Mouse (Mus musculus) liver, embryonic 16.5 days (tissue): Measurements from ENCODE around the gene Rps25. TPM values are rescaled to one million over a fixed set of nuclear protein-coding genes. Genes with fewer than 3 reads are reported as not detected.
"Not testable (repeated sequence)": the region's sequence is repeated elsewhere in the genome, so short reads cannot be mapped to it uniquely, and the experiment has no call there.

Experiments used
- ATAC-seq: fragments of 200-750 bp; cut with Nextera tagmentation; 2 replicates; pipeline ENCODE4 v1.8.0; 2017; ENCODE audit warnings: low read depth, mild to moderate bottlenecking, moderate number of reproducible peaks, moderate library complexity
- H3K27ac ChIP-seq: fragments of 300-500 bp; sonication (generic); 2 replicates; pipeline ENCODE4 v1.5.1; 2014; ENCODE audit warnings: mild to moderate bottlenecking, low read length
- H3K27me3 ChIP-seq: fragments of 300-500 bp; sonication (generic); 2 replicates; pipeline ENCODE4 v1.6.1; 2014; ENCODE audit warnings: low read depth, low read length, mixed read lengths; ENCODE audit not compliant: control insufficient read depth, insufficient read depth
- H3K36me3 ChIP-seq: fragments of 300-500 bp; sonication (generic); 2 replicates; pipeline ENCODE4 v1.6.1; 2014; ENCODE audit warnings: mild to moderate bottlenecking; ENCODE audit not compliant: control insufficient read depth, insufficient read depth
- H3K4me1 ChIP-seq: fragments of 300-500 bp; sonication (generic); 2 replicates; pipeline ENCODE4 v1.6.1; 2014; ENCODE audit warnings: low read depth, low read length, mixed read lengths; ENCODE audit not compliant: control insufficient read depth
- H3K4me2 ChIP-seq: fragments of 300-500 bp; sonication (generic); 2 replicates; pipeline ENCODE4 v1.6.1; 2014; ENCODE audit warnings: low read depth, low read length, mixed read lengths
- H3K4me3 ChIP-seq: fragments of 300-500 bp; sonication (generic); 2 replicates; pipeline ENCODE4 v1.5.1; 2014; ENCODE audit warnings: low read depth, mild to moderate bottlenecking, low read length
- H3K9ac ChIP-seq: fragments of 300-500 bp; sonication (generic); 2 replicates; pipeline ENCODE4 v1.6.1; 2014; ENCODE audit warnings: low read depth, low read length
- H3K9me3 ChIP-seq: fragments of 300-500 bp; sonication (generic); replicated peaks from 2 replicates; pipeline ENCODE4 v1.6.1; 2016; ENCODE audit warnings: low read length; ENCODE audit not compliant: control insufficient read depth
- WGBS: fragments of 180-500 bp; shearing (Covaris S2); extraction: QIAGEN DNeasy Blood & Tissue Kit; methylation state at CpG from one replicate; pipeline ENCODE4 v1.1.7; 2014; ENCODE audit not compliant: insufficient replicate concordance; 5-methylcytosine and 5-hydroxymethylcytosine counted together
- polyA plus RNA-seq: library from polyadenylated mRNA; unstranded; fragments of >200 nt; fragmentation: Nextera tagmentation; extraction: Ambion mirVana; gene quantifications from 2 replicates; pipeline ENCODE4 v1.2.1, GENCODE M21; 2015

The Rps25 gene
- polyA plus RNA-seq, 1 experiment from 2014 or later = 791 TPM

DNA sequence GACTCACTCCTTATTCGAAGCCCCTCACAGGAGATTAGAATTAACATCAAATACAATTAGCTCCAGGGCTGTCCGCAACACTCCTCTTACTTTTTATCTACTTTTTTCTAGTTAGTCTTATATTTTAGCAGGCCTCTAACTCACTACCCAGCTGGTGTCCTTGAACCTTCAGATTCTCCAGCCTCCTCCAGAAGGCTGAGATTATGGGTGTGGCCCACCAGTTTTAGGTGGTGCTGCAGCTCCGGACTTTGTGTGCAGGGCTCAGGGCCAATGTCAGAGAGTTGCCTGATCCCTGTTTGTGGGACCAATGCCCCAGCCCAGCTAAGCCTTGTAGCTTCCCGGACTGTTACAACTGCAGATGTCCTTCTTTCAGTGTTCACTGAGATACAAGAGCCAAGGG, 16.6 kb downstream of the Rps25 start:
- ATAC-seq = no peak
- Histone ChIP-seq H3K4me2 (no peak overlapping the region), H3K9me3 (no peaks in the 10 kb centered on the region), H3K36me3 (no peaks in the 10 kb centered on the region), H3K4me3 (no peak overlapping the region), H3K27me3 (no peaks in the 10 kb centered on the region), H3K27ac (no peak overlapping the region), H3K9ac (no peak overlapping the region), H3K4me1 (peaks cover 2% of the 10 kb centered on the region; the same call in 1 of the 2 replicates)
- WGBS = 67% methylated on average over 4 of the region's 4 CpGs

DNA sequence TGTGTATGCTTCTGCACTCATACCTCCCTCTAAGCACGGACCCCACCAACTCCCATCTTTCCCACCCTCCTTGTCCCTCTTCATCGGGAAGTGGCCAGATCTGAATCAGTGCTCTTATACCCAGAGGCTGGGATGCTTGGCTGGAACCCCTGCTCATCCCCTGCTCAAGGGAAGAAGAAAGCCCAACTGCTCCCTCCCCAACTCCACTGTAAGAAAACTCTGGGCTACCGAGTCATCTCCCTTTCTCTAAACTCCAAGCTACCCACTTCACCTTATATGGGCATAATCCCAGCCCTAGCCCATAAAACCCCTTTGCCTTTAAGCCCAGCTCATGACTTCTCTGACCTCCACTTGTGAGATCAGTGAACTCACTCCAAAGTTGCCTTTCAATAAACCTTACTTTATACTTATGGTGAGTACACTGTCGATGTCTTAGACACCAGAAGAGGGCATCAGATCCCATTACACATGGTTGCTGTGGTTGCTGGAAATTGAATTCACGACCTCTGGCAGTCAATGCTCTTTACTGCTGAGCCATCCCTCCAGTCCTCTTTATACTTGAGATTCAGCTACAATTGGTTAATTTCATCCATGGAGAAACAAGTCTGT, 25.7 kb downstream of the Rps25 start:
- H3K27me3 ChIP-seq = no peaks in the 10 kb centered on the region
- no peaks in the 10 kb centered on the region for H3K36me3 ChIP-seq
- no peaks in the 10 kb centered on the region for H3K9me3 ChIP-seq
- H3K4me2 ChIP-seq = no peak overlapping the region
- WGBS = 35% methylated on average over 5 of the region's 5 CpGs
- H3K27ac ChIP-seq = no peak overlapping the region
- ATAC-seq = no peak
- no peak overlapping the region for H3K4me3 ChIP-seq
- no peaks in the 10 kb centered on the region for H3K4me1 ChIP-seq
- no peak overlapping the region for H3K9ac ChIP-seq

DNA sequence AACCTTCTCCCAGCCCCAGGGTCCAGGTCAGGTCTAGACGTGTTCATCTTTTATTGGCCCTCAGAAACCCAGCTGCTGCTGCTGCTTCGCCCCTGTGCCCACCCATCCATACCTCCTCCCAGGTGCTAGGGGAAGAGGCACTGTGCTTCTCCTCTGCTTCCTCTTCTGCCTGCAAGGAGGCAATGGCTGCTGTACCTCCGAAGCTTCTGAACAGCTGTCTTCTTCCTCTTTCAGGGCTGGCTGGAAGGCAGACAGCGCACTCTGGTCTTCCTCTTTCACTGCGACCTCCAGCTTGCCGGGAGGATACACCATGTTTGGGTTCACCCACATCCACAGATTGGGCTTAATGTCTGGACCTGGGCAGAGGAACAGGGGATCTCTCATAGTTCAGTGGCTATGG, 28.8 kb downstream of the Rps25 start:
- Histone ChIP-seq H3K4me2 (no peak overlapping the region), H3K4me3 (no peak overlapping the region), H3K9ac (no peak overlapping the region), H3K9me3 (no peaks in the 10 kb centered on the region), H3K27ac (no peak overlapping the region), H3K4me1 (no peaks in the 10 kb centered on the region), H3K27me3 (no peaks in the 10 kb centered on the region), H3K36me3 (no peaks in the 10 kb centered on the region)
- no peak for ATAC-seq
- WGBS = 17% methylated on average over 6 of the region's 6 CpGs

DNA sequence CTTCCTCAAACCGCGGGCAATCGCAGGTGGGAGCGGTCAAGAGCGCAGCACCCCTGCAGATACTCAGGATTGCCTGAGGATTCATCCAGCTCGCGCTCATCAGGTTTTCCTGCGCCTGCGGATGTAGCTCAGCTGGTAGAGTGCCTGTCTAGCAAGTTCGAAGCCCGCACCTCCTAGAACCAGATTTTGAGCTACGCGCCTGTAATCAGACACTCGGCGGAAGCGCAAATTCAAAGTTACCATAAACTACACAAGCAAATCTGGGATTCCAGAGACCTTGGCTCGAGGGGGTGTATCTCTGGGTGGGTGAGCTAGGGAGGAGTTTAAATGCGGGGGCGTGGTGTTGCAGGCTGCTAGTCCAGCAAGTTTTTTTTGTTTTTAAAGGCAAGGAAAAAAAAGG, 34.0 kb downstream of the Rps25 start, which contains the start of gene Foxr1:
Gene Foxr1 (minus strand): TSS at position 176 of the 400 bp plus-strand sequence.
- Histone ChIP-seq H3K4me2 (no peak within 1 kb of the TSS), H3K36me3 (no peaks in the 10 kb centered on the region), H3K9ac (no peak within 1 kb of the TSS), H3K9me3 (no peaks in the 10 kb centered on the region), H3K4me3 (no peak within 1 kb of the TSS), H3K4me1 (no peaks in the 10 kb centered on the region), H3K27ac (no peak within 1 kb of the TSS), H3K27me3 (no peaks in the 10 kb centered on the region)
- 69% methylated on average over 19 of the region's 19 CpGs for WGBS
- ATAC-seq = no peak

DNA sequence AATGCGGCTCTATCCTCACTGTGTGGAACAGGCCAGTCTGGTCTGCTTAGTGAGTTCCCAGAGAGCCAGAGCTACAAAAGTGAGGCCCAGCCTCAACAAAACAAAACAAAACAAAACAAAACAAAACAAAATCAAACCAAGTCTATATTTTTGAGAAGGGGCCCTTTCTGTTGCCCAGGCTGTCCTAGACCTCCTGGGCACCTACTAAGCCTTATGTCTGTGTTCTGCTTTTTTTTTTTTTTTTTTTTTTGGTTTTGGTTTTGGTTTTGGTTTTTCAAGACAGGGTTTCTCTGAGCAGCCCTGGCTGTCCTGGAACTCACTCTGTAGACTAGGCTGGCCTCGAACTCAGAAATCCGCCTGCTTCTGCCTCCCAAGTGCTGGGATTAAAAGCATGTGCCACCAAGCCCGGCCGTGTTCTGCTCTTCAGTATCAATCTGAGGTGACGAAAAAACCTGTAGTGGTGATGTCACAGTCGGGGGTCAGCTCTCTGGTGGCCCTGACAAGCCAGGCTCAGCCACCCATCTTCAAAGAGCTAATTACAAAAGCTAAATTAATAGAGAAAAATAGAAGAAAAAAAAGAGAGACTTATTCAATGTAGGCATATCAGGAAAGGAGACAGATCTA, 37.6 kb downstream of the Rps25 start:
- not testable (repeated sequence) for H3K27ac ChIP-seq, H3K4me3 ChIP-seq, H3K9ac ChIP-seq, H3K4me2 ChIP-seq, H3K4me1 ChIP-seq, H3K27me3 ChIP-seq, ATAC-seq, H3K9me3 ChIP-seq, H3K36me3 ChIP-seq
- 65% methylated on average over 7 of the region's 7 CpGs for WGBS

DNA sequence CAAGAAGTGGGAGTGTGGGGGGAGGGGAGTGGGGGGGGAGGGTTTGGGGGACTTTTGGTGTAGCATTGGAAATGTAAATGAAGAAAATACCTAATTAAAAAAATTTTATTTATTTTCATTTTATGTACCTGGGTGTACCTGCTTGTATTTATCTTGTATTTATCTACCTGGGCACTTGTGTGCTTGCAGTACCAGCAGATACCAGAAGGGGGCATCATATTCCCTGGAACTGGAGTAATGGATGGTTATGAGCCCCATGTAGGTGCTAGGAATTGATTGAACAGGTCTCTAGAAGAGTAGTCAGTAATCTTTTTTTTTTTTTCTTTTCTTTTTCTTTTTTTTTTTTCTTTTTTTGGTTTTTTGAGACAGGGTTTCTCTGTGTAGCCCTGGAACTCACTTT, 43.4 kb downstream of the Rps25 start:
- Histone ChIP-seq H3K4me1 (no peaks in the 10 kb centered on the region), H3K36me3 (no peaks in the 10 kb centered on the region), H3K4me3 (no peak overlapping the region), H3K4me2 (no peak overlapping the region), H3K27me3 (peaks cover 10% of the 10 kb centered on the region), H3K9me3 (no peaks in the 10 kb centered on the region), H3K27ac (no peak overlapping the region), H3K9ac (no peak overlapping the region)
- no peak for ATAC-seq

DNA sequence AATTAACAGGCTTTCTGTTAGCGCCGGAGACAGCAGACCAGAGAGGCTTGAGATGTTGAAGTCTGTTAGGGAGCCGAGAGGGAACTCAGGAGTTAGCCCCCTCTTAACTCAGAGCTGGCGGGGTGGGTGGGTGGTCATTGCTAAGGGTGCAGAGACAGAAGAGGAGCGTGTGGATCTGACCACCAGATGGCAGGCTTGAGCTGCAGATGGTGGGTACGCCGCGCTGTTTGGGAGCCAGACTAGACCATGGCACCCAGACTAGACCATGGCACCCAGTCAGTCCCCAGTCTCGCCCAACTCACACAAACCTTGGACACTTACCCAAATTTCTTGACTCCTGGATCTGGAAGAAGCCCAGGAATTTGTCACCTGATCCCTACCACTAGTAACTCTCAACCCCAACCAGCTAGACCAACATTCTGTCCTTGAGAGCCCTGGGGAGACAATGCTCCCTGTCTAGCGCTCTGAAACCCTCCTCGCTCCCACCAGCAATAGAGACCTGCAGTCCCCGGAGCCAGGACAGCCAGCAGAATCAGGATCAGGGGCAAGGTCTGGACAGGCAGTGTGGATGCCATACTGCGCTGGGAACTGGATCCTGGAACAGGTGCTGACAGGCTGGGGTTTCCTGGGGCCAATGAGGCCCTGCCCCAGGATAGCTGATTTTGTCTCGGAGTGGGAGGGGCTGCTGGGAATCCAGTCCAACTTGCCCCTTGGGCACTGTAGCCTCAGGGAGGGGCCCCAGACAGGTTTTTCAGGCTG, 47.4 kb downstream of the Rps25 start:
- peak; percentile 54; the same call in 1 of the 2 replicates for ATAC-seq
- no peak overlapping the region for H3K27ac ChIP-seq
- no peaks in the 10 kb centered on the region for H3K9me3 ChIP-seq
- H3K9ac ChIP-seq = no peak overlapping the region
- H3K4me1 ChIP-seq = no peaks in the 10 kb centered on the region
- H3K27me3 ChIP-seq = peaks cover 15% of the 10 kb centered on the region
- H3K4me3 ChIP-seq = no peak overlapping the region
- no peaks in the 10 kb centered on the region for H3K36me3 ChIP-seq
- H3K4me2 ChIP-seq = no peak overlapping the region
- 14% methylated on average over 14 of the region's 14 CpGs for WGBS

DNA sequence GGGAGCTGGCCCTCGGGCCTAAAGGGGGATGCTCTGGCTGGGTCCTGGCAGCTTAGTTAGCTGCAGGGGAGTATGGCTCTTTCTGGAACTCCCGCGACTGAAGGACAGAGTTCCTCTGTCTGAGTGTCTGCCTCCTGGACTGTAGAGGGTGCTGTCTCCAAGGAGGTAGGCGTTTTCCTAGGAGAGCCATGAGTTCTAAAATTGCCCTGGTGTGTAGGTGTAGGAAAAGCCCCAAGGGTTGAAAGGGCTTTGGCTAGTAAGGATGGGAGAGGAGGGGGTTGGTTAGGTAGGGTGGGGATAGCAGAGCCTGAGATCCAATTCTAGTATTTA, 47.9 kb downstream of the Rps25 start, which contains the start of gene Upk2:
Gene Upk2 (minus strand): TSS at position 86 of the 330 bp plus-strand sequence.
- H3K4me3 ChIP-seq = no peak within 1 kb of the TSS
- ATAC-seq = no peak
- 29% methylated on average over 4 of the region's 4 CpGs for WGBS
- H3K4me2 ChIP-seq = no peak within 1 kb of the TSS
- peaks cover 15% of the 10 kb centered on the region for H3K27me3 ChIP-seq
- H3K4me1 ChIP-seq = no peaks in the 10 kb centered on the region
- H3K36me3 ChIP-seq = no peaks in the 10 kb centered on the region
- no peak within 1 kb of the TSS for H3K27ac ChIP-seq
- no peaks in the 10 kb centered on the region for H3K9me3 ChIP-seq
- H3K9ac ChIP-seq = no peak within 1 kb of the TSS
